Mouse (Mus musculus): ENCODE data around the gene Otog. TPM values are rescaled to one million over a fixed set of nuclear protein-coding genes. Genes with fewer than 3 reads are reported as not detected.

The Otog gene
- total and polyA plus RNA-seq, 3 experiments, result under 0.01 TPM; not detected in 2

GRCm38 (mm10) chr7:46246876-46247275 is 6.1 kb downstream of the Otog start:
- H3K4me1 ChIP-seq (ENCODE audit: control insufficient read depth in 1 of 2, insufficient read depth in 2 of 2), result peaks cover 1 to 4% of the 10 kb centered on the region in 2 experiments; a peak in 2 of 4 replicates
- DNase-seq (ENCODE audit: extremely low read depth), result no peak
- no peak overlapping the region for H3K9ac ChIP-seq (ENCODE audit: insufficient read depth, low read depth)
- H3K27me3 ChIP-seq (replicated peaks), result peaks cover 68% of the 10 kb centered on the region
- TF ChIP-seq UBTF (IDR thresholded peaks at IDR 0.05; ENCODE audit: low read depth, low read length), result no peak
- no peak for TF ChIP-seq RCOR1 (conservative IDR thresholded peaks at IDR 0.05; ENCODE audit: low read depth, low read length)
- TF ChIP-seq HCFC1 (IDR thresholded peaks at IDR 0.05; ENCODE audit: low read depth, low read length), result no peak
- TF ChIP-seq SIN3A (IDR thresholded peaks at IDR 0.05; ENCODE audit: low read length), result no peak
- TF ChIP-seq SMC3 (IDR thresholded peaks at IDR 0.05; ENCODE audit: low read depth, low read length), result no peak
- TF ChIP-seq ZMIZ1 (IDR thresholded peaks at IDR 0.05; ENCODE audit: low read depth, low read length), result no peak
- no peak for TF ChIP-seq POLR2A (IDR thresholded peaks at IDR 0.05; ENCODE audit: low read depth, low read length)
- TF ChIP-seq GABPA (IDR thresholded peaks at IDR 0.05; ENCODE audit: insufficient replicate concordance, low read depth, low read length), result no peak
- TF ChIP-seq BHLHE40 (IDR thresholded peaks at IDR 0.05; ENCODE audit: low read depth, low read length), result no peak
- no peak for TF ChIP-seq POLR2AphosphoS2 (IDR thresholded peaks at IDR 0.05; ENCODE audit: low read depth, low read length)
- no peak for TF ChIP-seq NELFE (IDR thresholded peaks at IDR 0.05; ENCODE audit: low read depth, low read length)
- no peak for TF ChIP-seq USF2 (conservative IDR thresholded peaks at IDR 0.05; ENCODE audit: low read depth, low read length)
- dilution Hi-C loops (cut with MboI; ENCODE audit: extremely low pct_ligation_motif_present, extremely low pct_unique_long_range_greater_than_20kb, low sequenced_read_pairs) (no loop called here), in situ Hi-C loops (cut with MboI; ENCODE audit: low pct_ligation_motif_present, low pct_unique_long_range_greater_than_20kb, low sequenced_read_pairs) (no loop called here)
- H3K79me2 ChIP-seq (replicated peaks; ENCODE audit: control insufficient read depth, extremely low read depth, insufficient read depth, poor library complexity, severe bottlenecking), result no peaks in the 10 kb centered on the region
- H3K27ac ChIP-seq (ENCODE audit: insufficient read depth, low read depth), result no peak overlapping the region
- H3K9me3 ChIP-seq (replicated peaks; ENCODE audit: low read length), result no peaks in the 10 kb centered on the region
- H3K4me2 ChIP-seq (ENCODE audit: insufficient read depth, low read depth, poor library complexity, severe bottlenecking), result no peak overlapping the region
- H3K36me3 ChIP-seq (replicated peaks in 1 of 2; ENCODE audit: control insufficient read depth in 1 of 2, insufficient read depth in 1 of 2, low read length in 1 of 2), result no peaks in the 10 kb centered on the region
- H3K4me3 ChIP-seq (replicated peaks in 1 of 3; ENCODE audit: low read depth in 2 of 3, low read length in 2 of 3, poor library complexity in 1 of 3), result no peak overlapping the region

- H3K79me2 ChIP-seq (replicated peaks; ENCODE audit: control insufficient read depth, extremely low read depth, insufficient read depth, poor library complexity, severe bottlenecking), result no peaks in the 10 kb centered on the region
- no peak for DNase-seq (ENCODE audit: extremely low read depth)
- dilution Hi-C loops (cut with MboI; ENCODE audit: extremely low pct_ligation_motif_present, extremely low pct_unique_long_range_greater_than_20kb, low sequenced_read_pairs), result no loop called here
Observed at GRCm38 (mm10) chr7:46247606-46248005, 6.8 kb downstream of the Otog start.

More at GRCm38 (mm10) chr7:46247606-46248005, 6.8 kb downstream of the Otog start:
- no peak overlapping the region for H3K4me2 ChIP-seq (ENCODE audit: insufficient read depth, low read depth, poor library complexity, severe bottlenecking)
- H3K9ac ChIP-seq (ENCODE audit: insufficient read depth, low read depth), result no peak overlapping the region
- peaks cover 3 to 6% of the 10 kb centered on the region in 2 experiments; a peak in 2 of 4 replicates for H3K4me1 ChIP-seq (ENCODE audit: control insufficient read depth in 1 of 2, insufficient read depth in 2 of 2)
- no peaks in the 10 kb centered on the region for H3K9me3 ChIP-seq (replicated peaks; ENCODE audit: low read length)
- TF ChIP-seq NELFE (IDR thresholded peaks at IDR 0.05; ENCODE audit: low read depth, low read length) (no peak), CHD1 (IDR thresholded peaks at IDR 0.05; ENCODE audit: low read depth, low read length) (no peak), RAD21 (IDR thresholded peaks at IDR 0.05; ENCODE audit: low read depth, low read length) (no peak), CHD2 (IDR thresholded peaks at IDR 0.05; ENCODE audit: low read length) (no peak), SMC3 (IDR thresholded peaks at IDR 0.05; ENCODE audit: low read depth, low read length) (no peak), IRF4 (IDR thresholded peaks at IDR 0.05; ENCODE audit: low read depth, low read length) (no peak), KAT2A (IDR thresholded peaks at IDR 0.05; ENCODE audit: insufficient replicate concordance, low read length) (no peak), HCFC1 (IDR thresholded peaks at IDR 0.05; ENCODE audit: low read depth, low read length) (no peak), RCOR1 (conservative IDR thresholded peaks at IDR 0.05; ENCODE audit: low read depth, low read length) (no peak), POLR2A (IDR thresholded peaks at IDR 0.05; ENCODE audit: low read depth, low read length) (no peak), POLR2AphosphoS2 (IDR thresholded peaks at IDR 0.05; ENCODE audit: low read depth, low read length) (no peak), USF2 (conservative IDR thresholded peaks at IDR 0.05; ENCODE audit: low read depth, low read length) (no peak), TCF12 (IDR thresholded peaks at IDR 0.05; ENCODE audit: low read depth, low read length) (no peak)
- no peaks in the 10 kb centered on the region for H3K36me3 ChIP-seq (replicated peaks in 1 of 2; ENCODE audit: control insufficient read depth in 1 of 2, insufficient read depth in 1 of 2, low read length in 1 of 2)
- in situ Hi-C loops (cut with MboI; ENCODE audit: low pct_ligation_motif_present, low pct_unique_long_range_greater_than_20kb, low sequenced_read_pairs), result no loop called here
- no peak overlapping the region for H3K27ac ChIP-seq (ENCODE audit: insufficient read depth, low read depth)
- H3K27me3 ChIP-seq (replicated peaks), result peaks cover 67% of the 10 kb centered on the region
- no peak overlapping the region for H3K4me3 ChIP-seq (replicated peaks in 1 of 3; ENCODE audit: low read depth in 2 of 3, low read length in 2 of 3, poor library complexity in 1 of 3)

Data from CH12.LX (cell line).